ENCODE assay signal across 7 mouse cellular contexts in the genomic region with DNA sequence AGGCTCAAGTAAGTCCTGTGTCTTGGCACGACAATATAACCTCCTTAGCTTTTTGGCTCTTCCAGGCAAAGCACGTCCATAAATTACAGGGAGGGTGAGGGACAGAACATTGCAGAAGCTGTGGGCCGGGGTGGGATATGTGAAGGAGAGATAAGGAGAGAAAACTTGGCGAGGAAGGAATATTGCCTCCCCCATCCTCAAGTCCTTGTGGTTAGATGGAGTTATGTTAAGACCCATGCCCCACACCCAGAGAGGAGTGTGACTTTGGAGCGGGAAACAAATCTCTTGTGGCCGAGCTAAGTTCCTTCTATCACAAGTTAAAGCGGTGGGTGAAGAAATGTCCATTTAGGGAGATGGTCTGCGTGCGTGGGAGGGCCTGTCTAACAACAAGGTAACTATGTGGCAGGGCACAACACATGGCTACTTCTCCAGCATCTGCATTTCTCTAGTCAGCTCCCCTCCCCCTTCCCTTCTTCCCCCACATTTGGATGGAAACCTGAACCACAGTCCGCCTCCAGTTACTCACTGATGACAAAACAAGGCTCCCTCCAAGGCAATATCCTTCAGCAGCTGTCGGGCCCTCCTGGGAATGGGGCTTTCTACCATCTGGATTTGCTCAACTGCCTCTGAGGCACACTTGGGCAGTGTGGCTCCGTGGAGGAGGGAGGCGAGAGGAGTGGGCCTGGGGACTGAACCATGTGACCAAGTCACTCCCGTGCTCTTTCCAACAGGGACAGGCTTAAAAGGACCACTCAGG. TPM values are rescaled to one million over a fixed set of nuclear protein-coding genes. Genes with fewer than 3 reads are reported as not detected.
DNase-seq lines count a peak whose midpoint lies in the region; ATAC-seq and TF ChIP-seq lines count a peak whose summit lies in the region.

No protein-coding gene starts in this region.

- H3K27me3 ChIP-seq in ES-Bruce4 (ENCODE audit: control insufficient read depth, insufficient read depth, low read length, poor library complexity, severe bottlenecking), result no peaks in the 10 kb centered on the region
- H3K27me3 ChIP-seq in heart, embryonic 10.5 days (ENCODE audit: insufficient read depth, poor library complexity, severe bottlenecking), result no peaks in the 10 kb centered on the region
- no peaks in the 10 kb centered on the region for H3K27me3 ChIP-seq in lung, embryonic 14.5 days (ENCODE audit: insufficient read depth, low read length)

- peak; percentile 34; the same call in 1 of the 2 replicates for TF ChIP-seq EP300 in ES-Bruce4 (IDR thresholded peaks at IDR 0.05; ENCODE audit: insufficient read depth, low read depth, low read length)

- peak overlapping the region; percentile 41 for H3K4me3 ChIP-seq in ES-Bruce4 (ENCODE audit: low read depth, low read length)
- no peak overlapping the region for H3K4me3 ChIP-seq in heart, embryonic 10.5 days
- H3K4me3 ChIP-seq in lung, embryonic 14.5 days (ENCODE audit: low read depth, low read length), result no peak overlapping the region

- peaks cover 4% of the 10 kb centered on the region for H3K4me1 ChIP-seq in ES-Bruce4 (ENCODE audit: control insufficient read depth, insufficient read depth, low read length)
- H3K4me1 ChIP-seq in heart, embryonic 10.5 days, result peaks cover 37% of the 10 kb centered on the region
- peaks cover 17% of the 10 kb centered on the region for H3K4me1 ChIP-seq in lung, embryonic 14.5 days (ENCODE audit: insufficient read depth)

- H3K9me3 ChIP-seq in ES-Bruce4 (replicated peaks; ENCODE audit: control insufficient read depth, insufficient read depth, low read length, poor library complexity, severe bottlenecking), result no peaks in the 10 kb centered on the region
- H3K9me3 ChIP-seq in heart, embryonic 10.5 days, result no peaks in the 10 kb centered on the region; the same call in 1 of the 2 replicates
- H3K9me3 ChIP-seq in lung, embryonic 14.5 days (ENCODE audit: low read depth, low read length), result no peaks in the 10 kb centered on the region

- peak; percentile 30 for DNase-seq in brain, embryonic 14.5 days (ENCODE audit: low read depth)
- peak; percentile 83 for DNase-seq in heart, embryonic 10.5 days (ENCODE audit: low spot score)
- DNase-seq in lung, embryonic 14.5 days, result peak; percentile 93
- peak; percentile 70 for DNase-seq in testis, postnatal 14 days (ENCODE audit: low spot score)
- no peak for DNase-seq in thymus, postnatal 10 days (ENCODE audit: low spot score in 2 of 2)
- DNase-seq in left cerebral cortex, postnatal 10 days (ENCODE audit: extremely low spot score in 1 of 2, low spot score in 2 of 2), result no peak

- peak; percentile 98 for ATAC-seq in lung, embryonic 14.5 days (ENCODE audit: insufficient read depth)

- no peak for TF ChIP-seq CTCF in ES-Bruce4 (IDR thresholded peaks at IDR 0.05; ENCODE audit: low read depth, low read length)
- TF ChIP-seq CTCF in brain, embryonic 14.5 days (IDR thresholded peaks at IDR 0.05; ENCODE audit: borderline replicate concordance, extremely low read depth, insufficient read depth, insufficient read length), result no peak
- no peak for TF ChIP-seq CTCF in lung, embryonic 14.5 days (IDR thresholded peaks at IDR 0.05; ENCODE audit: low read depth)

- H3K4me2 ChIP-seq in lung, embryonic 14.5 days, result no peak overlapping the region; the same call in 1 of the 2 replicates

- H3K27ac ChIP-seq in ES-Bruce4 (ENCODE audit: insufficient read depth, low read length), result peak overlapping the region; percentile 30; the same call in 1 of the 2 replicates
- peak overlapping the region; percentile 25 for H3K27ac ChIP-seq in heart, embryonic 10.5 days
- peak overlapping the region; percentile 58 for H3K27ac ChIP-seq in lung, embryonic 14.5 days (ENCODE audit: low read depth)

- WGBS in heart, embryonic 10.5 days, result 32% methylated on average over 14 of the region's 14 CpGs
- 31% methylated on average over 14 of the region's 14 CpGs for WGBS in lung, embryonic 14.5 days

- intact Hi-C loops in left cerebral cortex, postnatal 10 days (cut with DNase I), result no loop called here

- peak overlapping the region; percentile 18 for H3K9ac ChIP-seq in ES-Bruce4 (ENCODE audit: low read depth, poor library complexity, severe bottlenecking)
- H3K9ac ChIP-seq in lung, embryonic 14.5 days, result no peak overlapping the region

- no peak for TF ChIP-seq POLR2A in ES-Bruce4 (IDR thresholded peaks at IDR 0.05; ENCODE audit: insufficient read depth, low read length)
- TF ChIP-seq POLR2A in brain, embryonic 14.5 days (IDR thresholded peaks at IDR 0.05; ENCODE audit: borderline replicate concordance, extremely low read depth, insufficient read depth, insufficient read length, poor library complexity, severe bottlenecking), result no peak

- H3K36me3 ChIP-seq in ES-Bruce4 (ENCODE audit: control insufficient read depth, insufficient read depth, low read length, poor library complexity, severe bottlenecking), result no peaks in the 10 kb centered on the region
- no peaks in the 10 kb centered on the region for H3K36me3 ChIP-seq in heart, embryonic 10.5 days
- no peaks in the 10 kb centered on the region for H3K36me3 ChIP-seq in lung, embryonic 14.5 days (ENCODE audit: insufficient read depth)

RNA-seq across cellular contexts. Expression of a gene that starts 56.7 kb away (rescaled TPM):
- polyA plus RNA-seq in ES-Bruce4 (2011; ENCODE audit: insufficient read depth, insufficient read length, low read depth, missing spikeins), result 5.0 and 5.1 TPM in 2 replicates
- 0.19 and 0.29 TPM in 2 replicates for polyA plus RNA-seq in brain, embryonic 14.5 days (2012; rRNA removed)
- 1.1 and 1.3 TPM in 2 replicates for polyA plus RNA-seq in heart, embryonic 10.5 days (2016; fragmentation: Nextera tagmentation; extraction: Ambion mirVana)
- polyA plus RNA-seq in lung, embryonic 14.5 days (2014; fragmentation: Nextera tagmentation; extraction: Ambion mirVana), result 12.0 and 12.2 TPM in 2 replicates
- total RNA-seq in left cerebral cortex, postnatal 10 days (2021), result under 1 TPM in 1 of 2 experiments, not detected in 1; 0.17 TPM

Comparison
In these comparisons a context has a peak if more than half of its experiments do, and no peak if none do; other contexts are left out.
1. DNase-seq: peak in brain, embryonic 14.5 days (single experiment), heart, embryonic 10.5 days (single experiment), lung, embryonic 14.5 days (single experiment) and testis, postnatal 14 days (single experiment); none in thymus, postnatal 10 days (0 of 2) and left cerebral cortex, postnatal 10 days (0 of 2).
2. Peak in every context shown above with its lines, with median percentiles within 50 percentile points of each other: H3K27ac ChIP-seq.